Mouse (Mus musculus): ENCODE results near the gene Rab5b.

- TF ChIP-seq EP300 (IDR thresholded peaks at IDR 0.05; ENCODE audit: low read depth) (no peak), CTCF (IDR thresholded peaks at IDR 0.05; ENCODE audit: low read depth) (no peak)
These were observed 47.7 kb upstream of the Rab5b start for GRCm38 (mm10) chr10:128743791-128744191.
